Mouse (Mus musculus) thymus, adult 2 months (tissue): ENCODE measurements at regions not wholly inside any gene's neighbourhood (a gene's known extent, or its start where the extent isn't known, plus 50 kb on each side); places are given as distances from the start of the nearest gene placed in this dataset.

Experiments
- CTCF ChIP-seq: fragments of 200-500 bp; IDR thresholded peaks from 2 replicates; pipeline ENCODE4 v1.5.1; 2012; ENCODE audit warnings: mild to moderate bottlenecking, control low read depth, low read length, moderate library complexity, borderline replicate concordance; ENCODE audit not compliant: control insufficient read depth, poor library complexity, insufficient read depth; ENCODE audit errors: extremely low read depth
- POLR2A ChIP-seq: fragments of 200-500 bp; IDR thresholded peaks from 2 replicates; pipeline ENCODE4 v1.6.1; 2012; ENCODE audit warnings: mild to moderate bottlenecking, low read length, control low read depth, moderate library complexity; ENCODE audit not compliant: control insufficient read depth, poor library complexity, insufficient read depth; ENCODE audit errors: extremely low read depth

GRCm38 (mm10) chr17:13573036-13573435, 187.3 kb upstream of the Afdn start:
- TF ChIP-seq CTCF (no peak), POLR2A (no peak)
